Mouse (Mus musculus): ENCODE data around the gene Exo1. TPM values are rescaled to one million over a fixed set of nuclear protein-coding genes. Genes with fewer than 3 reads are reported as not detected.
A peak's percentile ranks its signal among the peaks of the same experiment; 100 is the strongest.

Gene Exo1
- polyA plus RNA-seq, 1 experiment from 2014 or later, result 9.7 TPM

- H3K4me1 ChIP-seq (replicated peaks), result no peaks in the 10 kb centered on the region
- no peaks in the 10 kb centered on the region for H3K36me3 ChIP-seq
- ATAC-seq (ENCODE audit: low FRiP score, low read depth), result no peak
- H3K27me3 ChIP-seq, result no peaks in the 10 kb centered on the region
- H3K4me2 ChIP-seq, result no peak within 1 kb of the TSS
- H3K4me3 ChIP-seq, result no peak within 1 kb of the TSS
- 92% methylated on average over 9 of the region's 9 CpGs for WGBS
- H3K9ac ChIP-seq, result no peak within 1 kb of the TSS
- H3K9me3 ChIP-seq, result no peaks in the 10 kb centered on the region
- no peak within 1 kb of the TSS for H3K27ac ChIP-seq (replicated peaks)
Observed at GRCm38 (mm10) chr1:175920029-175920428, 39.6 kb downstream of the Exo1 start, which contains the start of gene Gm38100. Gene Gm38100, plus strand, starts transcription at chr1:175920329.

GRCm38 (mm10) chr1:175921091-175921490 is 40.7 kb downstream of the Exo1 start:
- 96% methylated on average over 8 of the region's 8 CpGs for WGBS
- no peaks in the 10 kb centered on the region for H3K4me1 ChIP-seq (replicated peaks)
- no peak for ATAC-seq (ENCODE audit: low FRiP score, low read depth)
- no peaks in the 10 kb centered on the region for H3K27me3 ChIP-seq
- no peaks in the 10 kb centered on the region for H3K9me3 ChIP-seq
- H3K4me3 ChIP-seq, result no peak overlapping the region
- no peak overlapping the region for H3K27ac ChIP-seq (replicated peaks)
- no peak overlapping the region for H3K4me2 ChIP-seq
- no peak overlapping the region for H3K9ac ChIP-seq
- H3K36me3 ChIP-seq, result no peaks in the 10 kb centered on the region

- H3K4me2 ChIP-seq, result no peak overlapping the region
- no peak overlapping the region for H3K27ac ChIP-seq (replicated peaks)
- no peak overlapping the region for H3K4me3 ChIP-seq
- H3K36me3 ChIP-seq, result no peaks in the 10 kb centered on the region
- H3K9ac ChIP-seq, result no peak overlapping the region
- WGBS, result 50% methylated on average over 7 of the region's 7 CpGs
- peak; percentile 79; the same call in 1 of the 2 replicates for ATAC-seq (ENCODE audit: low FRiP score, low read depth)
- H3K9me3 ChIP-seq, result no peaks in the 10 kb centered on the region
- no peaks in the 10 kb centered on the region for H3K4me1 ChIP-seq (replicated peaks)
- H3K27me3 ChIP-seq, result no peaks in the 10 kb centered on the region
Observed at GRCm38 (mm10) chr1:175923848-175924787, 43.7 kb downstream of the Exo1 start.

DNA sequence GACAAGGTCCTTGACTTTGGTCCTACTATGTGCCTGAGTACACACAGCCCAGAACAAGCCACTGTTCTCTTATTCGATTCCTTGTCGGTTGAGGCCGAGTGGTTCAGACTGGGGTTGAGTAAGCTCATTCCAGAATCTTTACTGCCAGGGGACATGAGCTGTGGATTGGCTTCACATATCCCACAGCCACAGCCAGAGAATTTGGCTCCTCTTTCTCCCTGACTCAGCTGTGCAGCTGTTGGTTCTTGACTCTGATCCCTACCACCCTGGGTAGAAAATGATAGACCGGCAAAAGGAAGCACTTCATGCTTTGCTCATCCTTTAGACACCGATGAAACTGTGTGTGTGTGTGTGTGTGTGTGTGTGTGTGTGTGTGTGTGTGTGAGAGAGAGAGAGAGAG is 51.0 kb downstream of the Exo1 start:
- 0 out of 2 replicates have a peak, but pooled peaks cover 3% of the 10 kb centered on the region for H3K4me1 ChIP-seq (replicated peaks)
- WGBS, result 93% methylated on average over 5 of the region's 5 CpGs
- H3K27ac ChIP-seq (replicated peaks), result no peak overlapping the region
- H3K4me3 ChIP-seq, result no peak overlapping the region
- H3K36me3 ChIP-seq, result no peaks in the 10 kb centered on the region
- no peaks in the 10 kb centered on the region for H3K27me3 ChIP-seq
- no peak overlapping the region for H3K4me2 ChIP-seq
- no peak overlapping the region for H3K9ac ChIP-seq
- H3K9me3 ChIP-seq, result no peaks in the 10 kb centered on the region
- no peak for ATAC-seq (ENCODE audit: low FRiP score, low read depth)

GRCm38 (mm10) chr1:175936282-175936737 is 55.9 kb downstream of the Exo1 start:
- 11% methylated on average over 11 of the region's 11 CpGs for WGBS
- no peaks in the 10 kb centered on the region for H3K9me3 ChIP-seq
- 0 out of 2 replicates have a peak, but pooled peaks cover 3% of the 10 kb centered on the region for H3K4me1 ChIP-seq (replicated peaks)
- H3K4me3 ChIP-seq, result 0 out of 2 replicates have a peak overlapping the region, but pooled peaks have one; percentile 6
- no peak overlapping the region for H3K27ac ChIP-seq (replicated peaks)
- H3K36me3 ChIP-seq, result no peaks in the 10 kb centered on the region
- no peaks in the 10 kb centered on the region for H3K27me3 ChIP-seq
- ATAC-seq (ENCODE audit: low FRiP score, low read depth), result peak; percentile 88
- peak overlapping the region; percentile 49 for H3K4me2 ChIP-seq
- peak overlapping the region; percentile 30; the same call in 1 of the 2 replicates for H3K9ac ChIP-seq

DNA sequence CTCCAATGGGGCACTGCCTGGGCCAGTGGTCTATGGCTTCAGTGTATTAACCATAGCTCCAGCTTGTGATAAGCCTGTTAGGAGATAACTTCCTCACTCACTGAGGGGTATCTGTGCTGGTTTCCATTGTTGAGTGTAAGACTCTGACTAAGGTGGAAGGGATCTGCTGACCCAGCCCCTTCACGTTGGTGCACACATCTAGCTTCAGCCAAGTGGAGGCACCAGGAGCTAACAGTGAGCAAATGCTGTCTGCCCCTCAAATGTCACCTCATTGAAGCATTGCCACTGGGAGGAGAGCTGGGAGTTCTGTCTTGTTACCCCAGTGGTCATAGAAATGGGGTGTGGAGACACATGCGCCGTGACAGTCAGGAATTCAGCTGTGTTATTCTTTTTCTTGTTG is 58.4 kb downstream of the Exo1 start:
- Histone ChIP-seq H3K27me3 (no peaks in the 10 kb centered on the region), H3K9ac (no peak overlapping the region), H3K4me3 (no peak overlapping the region), H3K36me3 (no peaks in the 10 kb centered on the region), H3K4me2 (no peak overlapping the region), H3K9me3 (no peaks in the 10 kb centered on the region), H3K27ac (replicated peaks) (no peak overlapping the region), H3K4me1 (replicated peaks) (0 out of 2 replicates have a peak, but pooled peaks cover 3% of the 10 kb centered on the region)
- 76% methylated on average over 3 of the region's 3 CpGs for WGBS
- ATAC-seq (ENCODE audit: low FRiP score, low read depth), result no peak

- Histone ChIP-seq H3K36me3 (no peaks in the 10 kb centered on the region), H3K4me1 (replicated peaks) (no peaks in the 10 kb centered on the region), H3K4me3 (no peak overlapping the region), H3K27ac (replicated peaks) (no peak overlapping the region), H3K9me3 (no peaks in the 10 kb centered on the region), H3K4me2 (no peak overlapping the region), H3K27me3 (no peaks in the 10 kb centered on the region), H3K9ac (no peak overlapping the region)
- 93% methylated on average over 7 of the region's 7 CpGs for WGBS
- ATAC-seq (ENCODE audit: low FRiP score, low read depth), result no peak
Observed at GRCm38 (mm10) chr1:175943168-175943567, 62.8 kb downstream of the Exo1 start.

- Histone ChIP-seq H3K9me3 (no peaks in the 10 kb centered on the region), H3K4me2 (no peak overlapping the region), H3K27me3 (no peaks in the 10 kb centered on the region), H3K4me3 (no peak overlapping the region), H3K27ac (replicated peaks) (peak overlapping the region; percentile 29; the same call in 1 of the 2 replicates), H3K36me3 (no peaks in the 10 kb centered on the region), H3K4me1 (replicated peaks) (no peaks in the 10 kb centered on the region), H3K9ac (no peak overlapping the region)
- 40% methylated on average over 4 of the region's 4 CpGs for WGBS
- peak; percentile 74; the same call in 1 of the 2 replicates for ATAC-seq (ENCODE audit: low FRiP score, low read depth)
Observed at GRCm38 (mm10) chr1:175946718-175947315, 66.4 kb downstream of the Exo1 start.

DNA sequence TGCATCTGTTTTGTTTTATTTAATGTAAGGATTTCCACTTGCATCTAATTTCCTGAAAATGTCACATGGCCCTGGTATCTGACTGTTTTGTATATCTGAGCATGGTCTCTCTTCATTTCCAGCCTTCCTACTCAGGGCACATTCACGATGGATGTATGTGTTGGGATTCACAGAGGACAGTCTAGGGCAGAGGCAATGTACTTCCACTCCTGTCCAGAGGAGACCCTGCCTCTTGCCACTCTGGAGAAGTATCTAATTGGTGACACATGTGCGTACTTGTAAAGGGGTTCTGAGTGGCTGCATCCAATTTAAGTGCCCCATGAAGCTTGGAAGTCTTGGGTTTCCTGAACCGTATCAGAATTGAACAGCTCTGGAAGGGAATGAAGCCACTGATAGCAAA is 70.0 kb downstream of the Exo1 start:
- no peak overlapping the region for H3K4me3 ChIP-seq
- no peak overlapping the region for H3K27ac ChIP-seq (replicated peaks)
- H3K36me3 ChIP-seq, result no peaks in the 10 kb centered on the region
- 80% methylated on average over 3 of the region's 3 CpGs for WGBS
- H3K4me2 ChIP-seq, result no peak overlapping the region
- H3K9me3 ChIP-seq, result no peaks in the 10 kb centered on the region
- H3K4me1 ChIP-seq (replicated peaks), result no peaks in the 10 kb centered on the region
- no peaks in the 10 kb centered on the region for H3K27me3 ChIP-seq
- H3K9ac ChIP-seq, result no peak overlapping the region
- ATAC-seq (ENCODE audit: low FRiP score, low read depth), result no peak

DNA sequence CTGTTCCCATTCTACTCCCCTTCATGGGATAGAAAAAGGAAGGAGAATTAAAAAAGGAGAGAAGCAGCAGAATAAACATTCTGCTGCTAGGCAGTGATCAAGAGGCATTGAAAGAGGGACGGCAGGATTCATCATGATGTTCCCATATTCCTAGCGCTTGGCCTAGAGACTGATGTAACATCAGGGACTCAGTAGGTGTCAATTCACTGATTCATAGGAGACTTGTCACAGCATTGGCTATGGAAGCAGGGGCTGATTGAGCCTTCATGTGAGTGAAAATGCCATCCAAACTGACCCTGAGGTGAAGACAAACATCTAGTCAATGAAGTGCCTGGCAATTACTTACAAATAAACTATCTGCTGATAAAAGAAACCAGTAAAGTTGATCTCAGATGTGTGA is 70.5 kb downstream of the Exo1 start:
- Histone ChIP-seq H3K36me3 (no peaks in the 10 kb centered on the region), H3K27me3 (no peaks in the 10 kb centered on the region), H3K4me2 (no peak overlapping the region), H3K9ac (no peak overlapping the region), H3K27ac (replicated peaks) (no peak overlapping the region), H3K4me1 (replicated peaks) (no peaks in the 10 kb centered on the region), H3K9me3 (no peaks in the 10 kb centered on the region), H3K4me3 (no peak overlapping the region)
- ATAC-seq (ENCODE audit: low FRiP score, low read depth), result no peak
- WGBS, result 78% methylated on average over 2 of the region's 2 CpGs

GRCm38 (mm10) chr1:175961786-175962185 is 81.4 kb downstream of the Exo1 start:
- no peaks in the 10 kb centered on the region for H3K4me1 ChIP-seq (replicated peaks)
- 94% methylated on average over 2 of the region's 2 CpGs for WGBS
- H3K9me3 ChIP-seq, result no peaks in the 10 kb centered on the region
- no peak overlapping the region for H3K27ac ChIP-seq (replicated peaks)
- no peaks in the 10 kb centered on the region for H3K36me3 ChIP-seq
- H3K4me2 ChIP-seq, result no peak overlapping the region
- H3K4me3 ChIP-seq, result no peak overlapping the region
- ATAC-seq (ENCODE audit: low FRiP score, low read depth), result no peak
- H3K9ac ChIP-seq, result no peak overlapping the region
- H3K27me3 ChIP-seq, result no peaks in the 10 kb centered on the region

All from hindbrain, embryonic 15.5 days (tissue).